Comparison of ENCODE assay signal across 18 mouse cellular contexts in genomic region chr9:9779646-9780045, GRCm38 (mm10).
"Had no signal": no experiment of that assay in that cellular context is flagged by ENCODE, and none has a peak within 500 bp of the region (broad histone marks: within the 10 kb centered on the region; RNA-seq: fewer than 3 reads in every experiment).

No protein-coding gene starts in this region.

- DNase-seq: lung, adult 18-20 months; lung, postnatal 14 days; lung, postnatal 4 days; right cerebral cortex, postnatal 14 days; thymus, adult 2 months; thymus, postnatal 25 days; thymus, postnatal 4 days had no signal

- H3K9me3 ChIP-seq: lung, embryonic 15.5 days; midbrain, embryonic 10.5 days; midbrain, embryonic 13.5 days; neural tube, embryonic 13.5 days; neural tube, embryonic 15.5 days; stomach, embryonic 15.5 days had no signal

- H3K27me3 ChIP-seq: lung, embryonic 15.5 days; midbrain, embryonic 13.5 days; neural tube, embryonic 13.5 days; neural tube, embryonic 15.5 days; stomach, embryonic 15.5 days had no signal

- H3K4me3 ChIP-seq: lung, embryonic 15.5 days; midbrain, embryonic 10.5 days; midbrain, embryonic 13.5 days; myocyte; neural tube, embryonic 13.5 days; neural tube, embryonic 15.5 days; stomach, embryonic 15.5 days had no signal

- H3K4me1 ChIP-seq: lung, embryonic 15.5 days; midbrain, embryonic 10.5 days; midbrain, embryonic 13.5 days; neural tube, embryonic 15.5 days; stomach, embryonic 15.5 days had no signal

- H3K9ac ChIP-seq: liver, embryonic 14.5 days; lung, embryonic 15.5 days; midbrain, embryonic 13.5 days; neural tube, embryonic 13.5 days; neural tube, embryonic 15.5 days; stomach, embryonic 15.5 days had no signal

- H3K36me3 ChIP-seq: lung, embryonic 15.5 days; midbrain, embryonic 10.5 days; midbrain, embryonic 13.5 days; neural tube, embryonic 13.5 days; neural tube, embryonic 15.5 days; stomach, embryonic 15.5 days had no signal

- ATAC-seq: lung, postnatal 0 days; midbrain, embryonic 13.5 days; midbrain, embryonic 16.5 days had no signal

- H3K4me2 ChIP-seq: lung, embryonic 15.5 days; midbrain, embryonic 13.5 days; neural tube, embryonic 13.5 days; neural tube, embryonic 15.5 days; stomach, embryonic 15.5 days had no signal

- H3K27ac ChIP-seq: liver, embryonic 14.5 days; lung, embryonic 15.5 days; midbrain, embryonic 10.5 days; midbrain, embryonic 13.5 days; neural tube, embryonic 13.5 days; neural tube, embryonic 15.5 days; stomach, embryonic 15.5 days; stomach, postnatal 0 days had no signal
